Comparison of ENCODE assay signal across 15 mouse cellular contexts in genomic region chr2:29879964-29880830, GRCm38 (mm10). TPM values are rescaled to one million over a fixed set of nuclear protein-coding genes. Genes with fewer than 3 reads are reported as not detected.
DNase-seq lines count a peak whose midpoint lies in the region; TF ChIP-seq lines count a peak whose summit lies in the region.
"Had no signal": no experiment of that assay in that cellular context is flagged by ENCODE, and none has a peak within 500 bp of the region (broad histone marks: within the 10 kb centered on the region; RNA-seq: fewer than 3 reads in every experiment).

No protein-coding gene starts in this region.

- peak overlapping the region; percentile 69 for H3K27ac ChIP-seq in layer of hippocampus, adult 2 months
- H3K27ac ChIP-seq: embryonic facial prominence, embryonic 12.5 days; gastrocnemius, adult 2 months; hindbrain, embryonic 14.5 days; midbrain, embryonic 15.5 days; stomach, embryonic 15.5 days had no signal

- peaks cover 33% of the 10 kb centered on the region for H3K4me1 ChIP-seq in E14TG2a.4 (replicated peaks; ENCODE audit: low read depth, low read length)
- H3K4me1 ChIP-seq: embryonic facial prominence, embryonic 12.5 days; midbrain, embryonic 15.5 days; stomach, embryonic 15.5 days had no signal

- DNase-seq in layer of hippocampus, adult 2 months (ENCODE audit: low spot score in 2 of 2): peak in 1 of 2 experiments; percentile 30
- no peak for DNase-seq in layer of hippocampus, postnatal 14 days (ENCODE audit: low spot score in 2 of 2)
- DNase-seq in 3134 (ENCODE audit: extremely low read depth, insufficient read length, low spot score) (peak; percentile 39), MN1 (ENCODE audit: low spot score) (no peak)
- DNase-seq in adrenal gland, postnatal 36 days: peak; percentile 80 to 84
- no peak for DNase-seq in spleen, postnatal 4 days (ENCODE audit: low spot score in 2 of 2)
- DNase-seq: gastrocnemius, adult 2 months; kidney, postnatal 25 days; lung, postnatal 14 days had no signal

- no peak for TF ChIP-seq CTCF in layer of hippocampus, adult 2 months (conservative IDR thresholded peaks at IDR 0.05)
- TF ChIP-seq CTCF in E14TG2a.4 (conservative IDR thresholded peaks at IDR 0.05; ENCODE audit: low read length): no peak

- H3K4me3 ChIP-seq in layer of hippocampus, adult 2 months: no peak overlapping the region
- H3K4me3 ChIP-seq in E14TG2a.4 (replicated peaks; ENCODE audit: low read length): peak overlapping the region; percentile 23; the same call in 1 of the 2 replicates
- H3K4me3 ChIP-seq: embryonic facial prominence, embryonic 12.5 days; gastrocnemius, adult 2 months; midbrain, embryonic 15.5 days; stomach, embryonic 15.5 days had no signal

- H3K9me3 ChIP-seq in E14TG2a.4 (ENCODE audit: low read length): 0 out of 2 replicates have a peak, but pooled peaks cover 8% of the 10 kb centered on the region
- H3K9me3 ChIP-seq: embryonic facial prominence, embryonic 12.5 days; midbrain, embryonic 15.5 days; stomach, embryonic 15.5 days had no signal

- peaks cover 31% of the 10 kb centered on the region for H3K36me3 ChIP-seq in E14TG2a.4 (ENCODE audit: insufficient read depth, low read length)
- H3K36me3 ChIP-seq: midbrain, embryonic 15.5 days had no signal

- peaks cover 19% of the 10 kb centered on the region for H3K27me3 ChIP-seq in E14TG2a.4 (ENCODE audit: insufficient read depth, low read length)
- H3K27me3 ChIP-seq: embryonic facial prominence, embryonic 12.5 days; midbrain, embryonic 15.5 days; Patski; stomach, embryonic 15.5 days had no signal

RNA-seq across cellular contexts. Expression of gene Odf2, which starts 8.8 kb away (rescaled TPM):
- 100 to 1,000 TPM; 113 to 127 TPM for total RNA-seq in layer of hippocampus, adult 2 months (2021)
- total RNA-seq in layer of hippocampus, postnatal 14 days (2021): 100 to 1,000 TPM in 1 of 2 experiments, 10 to 100 TPM in 1; 91.4 to 107 TPM
- 10 to 100 TPM; 35.4 to 36.0 TPM for total RNA-seq in adrenal gland, postnatal 36 days (2021)

RNA-seq across cellular contexts. Expression of gene Cercam, which starts 11.2 kb away (rescaled TPM):
- 1 to 10 TPM; 7.9 to 10.0 TPM for total RNA-seq in layer of hippocampus, adult 2 months (2021)
- 10 to 100 TPM in 1 of 2 experiments, 1 to 10 TPM in 1; 8.0 to 12.2 TPM for total RNA-seq in layer of hippocampus, postnatal 14 days (2021)
- total RNA-seq in adrenal gland, postnatal 36 days (2021): 10 to 100 TPM; 11.6 to 15.8 TPM

RNA-seq across cellular contexts. Expression of gene Gle1, which starts 55.0 kb away (rescaled TPM):
- 10 to 100 TPM; 48.0 to 48.9 TPM for total RNA-seq in layer of hippocampus, adult 2 months (2021)
- total RNA-seq in layer of hippocampus, postnatal 14 days (2021): 10 to 100 TPM; 44.8 to 47.3 TPM
- 10 to 100 TPM; 29.8 to 32.1 TPM for total RNA-seq in adrenal gland, postnatal 36 days (2021)

Comparison
In these comparisons a context has a peak if more than half of its experiments do, and no peak if none do; other contexts are left out.
1. DNase-seq: peak in 3134 (single experiment) and adrenal gland, postnatal 36 days (2 of 2); none in layer of hippocampus, postnatal 14 days (0 of 2), MN1 (single experiment) and spleen, postnatal 4 days (0 of 2).